Mouse (Mus musculus): Measurements from ENCODE around the gene Lsamp.

GRCm38 (mm10) chr16:40710068-40710467 is 725.9 kb downstream of the Lsamp start:
- TF ChIP-seq CTCF (IDR thresholded peaks at IDR 0.05; ENCODE audit: low read depth): no peak
- TF ChIP-seq EP300 (IDR thresholded peaks at IDR 0.05; ENCODE audit: low read depth): no peak
